Mouse (Mus musculus): ENCODE measurements around the gene Gal3st1. TPM values are rescaled to one million over a fixed set of nuclear protein-coding genes. Genes with fewer than 3 reads are reported as not detected.

Gene Gal3st1
- polyA plus RNA-seq, 1 experiment from 2014 or later: 0.55 TPM

DNA sequence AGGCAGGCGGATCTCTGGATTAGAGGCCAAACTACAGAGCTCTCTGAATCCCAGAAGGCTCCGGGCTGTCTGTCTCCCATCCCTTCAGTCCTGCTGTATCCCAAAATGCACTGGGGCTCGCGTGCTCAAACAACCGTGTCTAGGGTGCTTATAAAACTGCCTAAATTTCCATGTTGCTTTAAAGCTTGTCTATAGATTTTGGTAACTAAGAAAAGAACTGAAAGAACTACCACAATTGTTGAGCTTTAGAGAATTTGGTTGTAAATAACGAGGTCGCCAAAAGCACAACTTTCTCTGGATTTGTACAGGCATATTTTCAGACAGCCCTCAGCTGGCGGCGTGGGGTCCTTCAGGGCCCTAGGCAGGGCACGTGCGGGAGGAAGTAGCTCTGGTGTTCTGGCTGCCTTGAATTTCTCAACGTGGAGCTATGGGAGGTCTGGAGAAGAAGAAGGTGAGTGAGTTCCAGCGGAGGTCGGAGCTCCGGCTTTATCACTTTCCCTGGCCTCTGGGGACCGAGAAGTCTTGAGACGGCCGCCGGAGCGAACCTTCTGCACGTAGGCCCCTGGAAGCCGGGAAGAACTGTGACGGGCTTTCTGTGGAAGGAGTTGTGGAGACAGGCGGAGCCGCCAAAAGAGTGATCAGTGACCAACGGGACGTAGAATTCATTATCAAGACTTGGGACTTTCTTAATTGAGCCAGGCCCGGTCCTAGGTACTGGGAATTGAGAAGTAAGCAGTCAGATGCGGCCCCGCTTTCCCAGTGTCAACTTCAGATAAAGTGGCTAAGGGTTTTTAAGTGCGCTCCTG, 19.6 kb upstream of the Gal3st1 start, which contains the start of gene Pes1:
TSS of gene Pes1 (plus strand) at position 366 of the 806 bp plus-strand sequence.
- 1% methylated on average over 31 of the region's 31 CpGs for WGBS
- peaks cover 19% of the 10 kb centered on the region for H3K4me1 ChIP-seq
- H3K4me3 ChIP-seq: peak within 1 kb of the TSS; percentile 85
- DNase-seq (ENCODE audit: low spot score): peak; percentile 80
- H3K27me3 ChIP-seq (replicated peaks; ENCODE audit: low read depth, poor library complexity, severe bottlenecking): no peaks in the 10 kb centered on the region
- H3K27ac ChIP-seq (replicated peaks): peak within 1 kb of the TSS; percentile 90
- H3K9me3 ChIP-seq: no peaks in the 10 kb centered on the region
- H3K36me3 ChIP-seq (replicated peaks): peaks cover 22% of the 10 kb centered on the region

- 16% methylated on average over 11 of the region's 11 CpGs for WGBS
- DNase-seq (ENCODE audit: low spot score): no peak
Measured at GRCm38 (mm10) chr11:3964416-3965172, 18.8 kb upstream of the Gal3st1 start.

GRCm38 (mm10) chr11:3969837-3970236, 13.6 kb upstream of the Gal3st1 start:
- Histone ChIP-seq H3K27me3 (replicated peaks; ENCODE audit: low read depth, poor library complexity, severe bottlenecking) (no peaks in the 10 kb centered on the region), H3K27ac (replicated peaks) (no peak overlapping the region), H3K36me3 (replicated peaks) (peaks cover 82% of the 10 kb centered on the region), H3K4me3 (no peak overlapping the region), H3K9me3 (no peaks in the 10 kb centered on the region), H3K4me1 (peaks cover 14% of the 10 kb centered on the region)
- no peak for DNase-seq (ENCODE audit: low spot score)
- 88% methylated on average over 3 of the region's 3 CpGs for WGBS

More at GRCm38 (mm10) chr11:3964416-3965172, 18.8 kb upstream of the Gal3st1 start:
- peaks cover 19% of the 10 kb centered on the region for H3K4me1 ChIP-seq
- H3K4me3 ChIP-seq: peak overlapping the region; percentile 85
- peak overlapping the region; percentile 90 for H3K27ac ChIP-seq (replicated peaks)
- no peaks in the 10 kb centered on the region for H3K27me3 ChIP-seq (replicated peaks; ENCODE audit: low read depth, poor library complexity, severe bottlenecking)
- H3K9me3 ChIP-seq: no peaks in the 10 kb centered on the region
- H3K36me3 ChIP-seq (replicated peaks): peaks cover 30% of the 10 kb centered on the region

GRCm38 (mm10) chr11:3970361-3970760, 13.1 kb upstream of the Gal3st1 start:
- no peaks in the 10 kb centered on the region for H3K9me3 ChIP-seq
- no peak for DNase-seq (ENCODE audit: low spot score)
- no peak overlapping the region for H3K27ac ChIP-seq (replicated peaks)
- H3K36me3 ChIP-seq (replicated peaks): peaks cover 88% of the 10 kb centered on the region
- 97% methylated on average over 7 of the region's 7 CpGs for WGBS
- no peak overlapping the region for H3K4me3 ChIP-seq
- no peaks in the 10 kb centered on the region for H3K27me3 ChIP-seq (replicated peaks; ENCODE audit: low read depth, poor library complexity, severe bottlenecking)
- peaks cover 8% of the 10 kb centered on the region for H3K4me1 ChIP-seq

GRCm38 (mm10) chr11:3973081-3973480, 10.4 kb upstream of the Gal3st1 start:
- Histone ChIP-seq H3K4me1 (no peaks in the 10 kb centered on the region), H3K36me3 (replicated peaks) (peaks cover 100% of the 10 kb centered on the region), H3K27ac (replicated peaks) (no peak overlapping the region), H3K9me3 (no peaks in the 10 kb centered on the region), H3K27me3 (replicated peaks; ENCODE audit: low read depth, poor library complexity, severe bottlenecking) (no peaks in the 10 kb centered on the region), H3K4me3 (no peak overlapping the region)
- DNase-seq (ENCODE audit: low spot score): no peak
- 93% methylated on average over 7 of the region's 7 CpGs for WGBS

DNA sequence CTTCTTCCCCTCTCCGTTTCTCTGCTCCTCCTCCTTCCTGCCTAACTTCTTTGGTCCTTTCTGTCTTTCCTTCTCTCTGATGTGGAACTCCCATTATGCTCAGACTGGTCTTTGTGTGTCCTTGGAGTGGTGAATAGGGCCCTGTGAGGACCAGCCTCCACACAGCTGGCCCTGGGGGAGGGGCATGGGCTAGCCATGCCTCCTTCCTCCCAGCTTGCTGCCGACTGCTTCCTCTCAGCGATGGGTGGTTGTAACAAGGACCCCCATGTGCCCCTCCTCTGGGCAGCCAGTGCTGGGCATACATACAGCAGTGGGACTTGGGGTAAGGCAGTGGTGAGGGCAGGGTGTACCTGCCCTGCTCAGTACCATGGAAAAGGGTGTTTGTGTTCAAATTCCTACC, 9.1 kb upstream of the Gal3st1 start:
- WGBS: 50% methylated on average over 3 of the region's 3 CpGs
- peaks cover 100% of the 10 kb centered on the region for H3K36me3 ChIP-seq (replicated peaks)
- no peak overlapping the region for H3K4me3 ChIP-seq
- H3K9me3 ChIP-seq: no peaks in the 10 kb centered on the region
- no peaks in the 10 kb centered on the region for H3K4me1 ChIP-seq
- DNase-seq (ENCODE audit: low spot score): no peak
- no peaks in the 10 kb centered on the region for H3K27me3 ChIP-seq (replicated peaks; ENCODE audit: low read depth, poor library complexity, severe bottlenecking)
- no peak overlapping the region for H3K27ac ChIP-seq (replicated peaks)

GRCm38 (mm10) chr11:3976678-3977077, 6.8 kb upstream of the Gal3st1 start, which contains the start of gene 4930556J24Rik:
TSS of gene 4930556J24Rik (minus strand) at chr11:3976778.
- Histone ChIP-seq H3K36me3 (replicated peaks) (peaks cover 100% of the 10 kb centered on the region), H3K4me1 (peaks cover 2% of the 10 kb centered on the region; the same call in 1 of the 2 replicates), H3K9me3 (no peaks in the 10 kb centered on the region), H3K4me3 (no peak within 1 kb of the TSS), H3K27ac (replicated peaks) (no peak within 1 kb of the TSS), H3K27me3 (replicated peaks; ENCODE audit: low read depth, poor library complexity, severe bottlenecking) (no peaks in the 10 kb centered on the region)
- no peak for DNase-seq (ENCODE audit: low spot score)
- 93% methylated on average over 6 of the region's 6 CpGs for WGBS

- H3K9me3 ChIP-seq: no peaks in the 10 kb centered on the region
- H3K27me3 ChIP-seq (replicated peaks; ENCODE audit: low read depth, poor library complexity, severe bottlenecking): peaks cover 12% of the 10 kb centered on the region
- 91% methylated on average over 5 of the region's 5 CpGs for WGBS
- H3K4me3 ChIP-seq: no peak overlapping the region
- no peak for DNase-seq (ENCODE audit: low spot score)
- H3K4me1 ChIP-seq: peaks cover 19% of the 10 kb centered on the region
- H3K36me3 ChIP-seq (replicated peaks): peaks cover 83% of the 10 kb centered on the region
- H3K27ac ChIP-seq (replicated peaks): no peak overlapping the region
Measured at GRCm38 (mm10) chr11:3978421-3978820, 5.0 kb upstream of the Gal3st1 start.

DNA sequence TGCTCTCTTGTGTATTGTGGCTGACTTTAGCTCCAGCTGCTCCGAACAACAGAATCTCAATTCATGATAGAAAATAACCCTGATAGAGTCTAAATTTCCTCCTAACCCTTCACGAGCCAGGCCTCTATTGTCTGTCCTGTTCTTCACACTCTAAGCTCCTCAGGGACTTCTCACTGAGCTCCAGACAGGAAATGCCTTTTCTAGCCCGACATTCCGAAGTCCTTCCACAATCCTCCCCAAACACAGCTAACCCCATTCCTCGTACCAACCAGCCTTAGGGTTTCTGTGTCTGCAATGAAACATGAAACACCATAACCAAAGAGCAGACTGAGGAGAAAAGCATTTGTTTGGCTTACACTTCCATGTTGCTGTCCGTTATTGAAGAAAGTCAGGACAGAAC, 1.9 kb upstream of the Gal3st1 start:
- Histone ChIP-seq H3K9me3 (no peaks in the 10 kb centered on the region), H3K36me3 (replicated peaks) (peaks cover 52% of the 10 kb centered on the region), H3K4me3 (no peak overlapping the region), H3K4me1 (peaks cover 34% of the 10 kb centered on the region), H3K27me3 (replicated peaks; ENCODE audit: low read depth, poor library complexity, severe bottlenecking) (peaks cover 26% of the 10 kb centered on the region), H3K27ac (replicated peaks) (no peak overlapping the region)
- no peak for DNase-seq (ENCODE audit: low spot score)
- WGBS: 53% methylated on average over 6 of the region's 6 CpGs

- peak overlapping the region; percentile 58; the same call in 1 of the 2 replicates for H3K4me3 ChIP-seq
- no peaks in the 10 kb centered on the region for H3K9me3 ChIP-seq
- H3K36me3 ChIP-seq (replicated peaks): peaks cover 42% of the 10 kb centered on the region
- 67% methylated on average over 7 of the region's 7 CpGs for WGBS
- no peak overlapping the region for H3K27ac ChIP-seq (replicated peaks)
- H3K4me1 ChIP-seq: peaks cover 34% of the 10 kb centered on the region
- no peak for DNase-seq (ENCODE audit: low spot score)
- peaks cover 26% of the 10 kb centered on the region for H3K27me3 ChIP-seq (replicated peaks; ENCODE audit: low read depth, poor library complexity, severe bottlenecking)
Measured at GRCm38 (mm10) chr11:3982275-3983209, 894 bp upstream of the Gal3st1 start.

- peaks cover 34% of the 10 kb centered on the region for H3K4me1 ChIP-seq
- peak overlapping the region; percentile 58 for H3K4me3 ChIP-seq
- H3K9me3 ChIP-seq: no peaks in the 10 kb centered on the region
- WGBS: 7% methylated on average over 15 of the region's 15 CpGs
- DNase-seq (ENCODE audit: low spot score): peak; percentile 56
- peaks cover 26% of the 10 kb centered on the region for H3K27me3 ChIP-seq (replicated peaks; ENCODE audit: low read depth, poor library complexity, severe bottlenecking)
- peak overlapping the region; percentile 63 for H3K27ac ChIP-seq (replicated peaks)
- H3K36me3 ChIP-seq (replicated peaks): peaks cover 27% of the 10 kb centered on the region
Measured at GRCm38 (mm10) chr11:3983863-3984745, 668 bp downstream of the Gal3st1 start.
